Mouse (Mus musculus) ES-Bruce4 (cell line): ENCODE data around the gene Scrn2.

Experiments used
- EP300 ChIP-seq: IDR thresholded peaks from 2 replicates; pipeline ENCODE4 v1.6.1; 2011; ENCODE audit warnings: low read depth, low read length; ENCODE audit not compliant: insufficient read depth
- POLR2A ChIP-seq: IDR thresholded peaks from one replicate; pipeline ENCODE4 v1.8.1; 2011; ENCODE audit warnings: low read length; ENCODE audit not compliant: insufficient read depth

GRCm38 (mm10) chr11:96995836-96996772, 33.6 kb upstream of the Scrn2 start:
- TF ChIP-seq POLR2A (no peak), EP300 (no peak)
